Mouse (Mus musculus) heart, postnatal 36 days (tissue): ENCODE measurements around the gene Spic. TPM values are rescaled to one million over a fixed set of nuclear protein-coding genes. Genes with fewer than 3 reads are reported as not detected.

Experiments used
- DNase-seq, 2 experiments: peaks; one replicate each; pipeline ENCODE4 v3.0.0; 2021 to 2022
- intact Hi-C: fragments of 180-260 bp; cut with DNase I; formaldehyde crosslinking; loops from one replicate; pipeline ENCODE4 v1.15.1; 2025
- total RNA-seq, 2 experiments: library from RNA; stranded (reverse); gene quantifications; 2 replicates each; pipeline ENCODE4 v1.2.3; 2021

Spic gene
- total RNA-seq = under 1 TPM; 0.31 to 0.70 TPM

- intact Hi-C loops = no loop called here
- DNase-seq = no peak
Observed at GRCm38 (mm10) chr10:88684925-88685324, at the start of gene Spic. Spic (minus strand) TSS chr10:88685015.

- intact Hi-C loops = no loop called here
- DNase-seq = no peak
Observed at GRCm38 (mm10) chr10:88732309-88732622, 47.5 kb upstream of the Spic start.

- DNase-seq = no peak
- intact Hi-C loops = loop anchor here (2.0 kb wide), 2 partner anchors 95 to 353 kb away; partner anchors contain the start of genes Dram1, Gnptab and Utp20
Observed at GRCm38 (mm10) chr10:88731496-88732308, 46.9 kb upstream of the Spic start.

DNA sequence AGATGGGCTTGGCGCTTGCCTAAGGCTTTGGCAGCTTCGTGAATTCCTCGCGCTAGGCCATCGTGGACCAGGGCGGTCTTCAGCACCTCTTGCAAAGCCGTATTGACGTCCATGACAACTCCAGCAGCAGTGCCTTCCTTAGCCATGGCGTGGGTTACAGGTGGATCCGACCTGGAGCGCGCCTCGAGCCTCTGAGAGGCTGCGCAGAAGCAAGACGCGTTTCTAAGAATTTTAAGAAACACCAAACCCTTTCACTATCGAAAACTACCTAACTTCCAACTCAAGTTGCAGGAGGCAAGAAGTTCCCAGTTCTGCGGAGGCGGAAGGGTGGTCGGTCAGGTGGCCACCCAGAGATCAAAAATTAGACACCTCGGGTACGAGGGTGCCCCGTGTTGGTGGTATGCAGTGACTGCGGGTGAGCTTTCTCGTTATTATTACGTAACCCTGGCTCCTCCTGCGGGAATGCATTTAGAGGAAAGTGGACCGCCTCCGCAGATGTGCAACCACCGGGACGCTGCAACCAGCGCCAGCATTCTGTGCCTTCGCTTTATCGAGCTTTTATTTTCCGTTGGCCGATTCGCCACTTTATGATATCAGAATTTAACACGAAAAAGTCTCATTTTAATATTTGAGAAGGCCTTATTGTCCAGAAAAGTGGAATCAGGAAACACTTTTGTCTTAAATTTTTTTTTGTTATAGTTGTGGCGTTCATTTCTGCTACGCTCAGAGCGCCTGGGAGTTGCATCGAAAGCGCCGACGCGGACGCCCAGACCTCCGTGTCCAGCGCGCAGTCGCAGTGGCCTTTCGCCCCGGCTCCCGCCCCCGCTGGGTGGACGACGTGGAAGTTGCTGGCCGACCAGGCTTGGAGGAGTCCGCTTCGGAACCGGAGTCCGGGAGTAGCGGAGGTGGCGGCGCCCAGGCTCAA lies 46.0 kb upstream of the Spic start, which contains the start of gene Arl1:
TSS of gene Arl1 (plus strand) at position 288 of the 925 bp plus-strand sequence.
- intact Hi-C loops = loop anchor here (2.0 kb wide), 2 partner anchors 96 to 352 kb away; partner anchors contain the start of genes Dram1, Gnptab and Utp20
- peak; percentile 95 for DNase-seq

DNA sequence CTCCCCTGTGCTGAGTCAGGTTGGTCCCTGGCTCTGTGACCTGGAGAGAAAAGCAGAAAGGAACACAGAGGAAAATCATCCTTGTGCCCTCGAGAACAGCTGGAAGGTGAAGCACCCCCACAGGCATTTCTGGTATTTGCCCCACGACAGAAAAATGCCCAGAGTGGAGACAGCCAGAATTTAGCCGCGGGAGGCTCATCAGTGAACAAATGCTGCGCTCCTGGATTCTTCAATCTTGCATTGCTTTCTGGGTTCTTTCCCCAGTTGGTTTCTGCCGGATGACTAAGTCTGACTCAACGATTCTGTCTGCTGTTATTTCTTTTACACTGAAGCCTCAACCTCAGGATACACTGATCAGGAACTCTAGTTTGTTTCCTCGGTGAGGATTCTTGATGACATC lies 43.4 kb upstream of the Spic start:
- no peak for DNase-seq
- intact Hi-C loops = loop anchor here (5.0 kb wide), 1 partner anchor 226 kb away; the partner anchor contains the start of gene Chpt1

- peak in 1 of 2 experiments; percentile 15 for DNase-seq
- intact Hi-C loops = loop anchor here (5.0 kb wide), 1 partner anchor 225 kb away; the partner anchor contains the start of gene Chpt1
Observed at GRCm38 (mm10) chr10:88727128-88727527, 42.3 kb upstream of the Spic start.

DNA sequence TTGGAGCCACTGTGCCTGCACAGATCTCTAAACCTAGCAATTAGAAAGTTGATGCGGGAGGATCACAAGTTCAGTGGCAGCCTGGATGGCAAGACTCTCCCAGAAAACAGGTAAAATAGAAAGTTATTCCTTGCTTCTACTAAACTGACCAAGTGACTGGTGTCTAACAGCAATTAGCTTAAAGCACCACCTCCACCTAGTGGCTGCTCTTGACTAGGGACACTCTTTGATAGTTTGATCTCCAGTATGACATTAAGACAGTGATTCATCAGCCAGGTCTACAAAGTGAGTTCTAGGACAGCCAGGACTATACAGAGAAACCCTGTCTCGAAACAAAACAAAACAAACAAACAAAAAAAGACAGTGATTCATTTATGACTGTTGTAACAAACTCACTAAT lies 40.5 kb upstream of the Spic start:
- intact Hi-C loops = loop anchor here (5.0 kb wide), 1 partner anchor 223 kb away; the partner anchor contains the start of gene Chpt1
- peak in 1 of 2 experiments; percentile 8 for DNase-seq

- intact Hi-C loops = no loop called here
- DNase-seq = no peak
Observed at GRCm38 (mm10) chr10:88719618-88720017, 34.8 kb upstream of the Spic start.

DNA sequence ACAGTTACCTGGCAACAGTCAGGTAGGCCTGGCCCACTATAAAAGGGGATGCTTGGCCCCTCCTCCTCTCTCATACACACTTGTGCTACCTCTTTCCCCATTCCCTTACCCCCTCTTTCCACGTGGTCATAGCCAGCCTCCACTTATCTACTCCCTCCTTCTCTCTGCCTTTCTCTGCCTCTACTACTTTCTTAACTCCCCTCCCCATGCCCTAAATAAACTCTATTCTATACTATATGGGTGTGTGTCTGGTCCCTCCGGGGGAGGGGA lies 32.9 kb upstream of the Spic start:
- intact Hi-C loops = no loop called here
- DNase-seq = no peak

GRCm38 (mm10) chr10:88716986-88717755 lies 32.4 kb upstream of the Spic start:
- intact Hi-C loops = no loop called here
- no peak for DNase-seq

DNA sequence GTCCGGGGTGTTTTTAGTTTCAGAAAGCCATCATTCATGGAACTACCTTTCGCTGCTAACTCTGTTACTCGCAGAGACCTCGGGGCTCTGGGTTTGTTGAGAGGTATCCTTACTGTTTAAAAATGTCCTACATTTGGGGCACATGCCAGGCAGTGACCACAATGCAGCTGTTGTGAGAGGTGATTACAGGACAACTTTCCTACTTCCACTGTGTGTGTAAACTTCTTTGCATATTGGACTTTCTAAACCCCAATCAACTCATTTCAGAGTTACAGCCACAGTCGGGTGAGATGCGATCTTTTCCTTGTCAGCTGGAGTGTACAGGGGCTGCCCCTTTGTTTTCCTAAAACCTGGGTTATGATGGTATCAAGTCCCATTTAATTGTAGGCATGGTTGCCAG lies 30.8 kb upstream of the Spic start:
- intact Hi-C loops = no loop called here
- DNase-seq = no peak

DNA sequence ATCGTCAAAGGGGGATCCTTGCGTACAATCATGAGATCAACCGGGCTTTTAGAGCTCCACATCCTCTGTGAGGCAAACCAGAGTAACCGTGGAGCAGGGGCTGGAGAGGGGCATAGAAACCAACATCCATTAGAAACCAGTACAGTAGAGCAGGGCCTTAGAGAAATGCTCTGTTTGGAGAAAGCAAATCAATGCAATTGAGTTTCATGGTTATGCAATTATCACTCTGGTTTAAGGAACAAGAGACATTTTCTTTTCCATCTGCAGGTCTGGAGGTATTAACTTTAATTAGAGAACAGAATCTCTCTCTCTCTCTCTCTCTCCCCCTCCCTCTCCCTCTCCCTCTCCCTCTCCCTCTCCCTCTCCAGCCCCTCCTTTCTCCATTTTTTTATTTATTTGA lies 29.9 kb upstream of the Spic start:
- DNase-seq = no peak
- intact Hi-C loops = no loop called here

GRCm38 (mm10) chr10:88712359-88712758 lies 27.5 kb upstream of the Spic start:
- no peak for DNase-seq
- intact Hi-C loops = no loop called here

DNA sequence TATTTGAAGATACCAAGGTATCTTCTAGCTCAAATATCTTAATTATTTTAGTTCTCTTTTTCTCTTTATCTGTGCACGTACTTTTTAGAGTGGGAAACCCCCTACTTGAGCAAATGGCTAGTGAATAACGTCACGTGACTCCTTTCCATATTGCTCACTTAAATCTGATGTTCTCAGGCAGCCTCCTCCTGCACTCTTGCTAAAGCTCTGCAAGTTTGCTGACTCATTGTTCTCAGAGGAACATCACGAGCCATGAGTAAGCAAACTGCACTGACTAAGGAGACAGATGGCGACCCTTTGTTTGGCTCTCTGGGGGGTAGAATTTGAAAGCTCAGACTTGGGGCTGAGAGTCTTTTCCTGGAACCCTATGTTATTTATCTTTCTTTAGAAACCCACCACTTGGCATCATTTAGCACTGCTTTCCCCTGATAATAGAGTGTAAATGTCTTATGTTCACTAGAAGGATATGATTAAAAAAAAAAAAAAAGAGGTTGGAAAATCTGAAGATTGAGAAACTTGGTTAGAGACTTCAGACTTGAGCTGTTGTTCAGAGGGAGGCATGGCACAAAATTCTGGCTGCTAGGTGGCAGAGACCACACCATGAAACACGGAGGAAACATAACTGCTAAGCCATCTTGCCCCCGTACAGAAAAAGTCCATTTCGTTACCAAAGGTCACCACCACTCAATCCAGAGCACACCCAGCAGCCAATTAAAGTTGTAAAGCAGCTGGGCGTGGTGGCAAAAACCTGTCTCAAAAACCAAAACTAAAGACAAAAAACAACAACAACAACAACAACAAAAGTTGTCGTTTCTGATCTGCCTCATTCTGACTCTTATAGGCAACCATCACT lies 24.1 kb upstream of the Spic start:
- intact Hi-C loops = no loop called here
- DNase-seq = no peak

DNA sequence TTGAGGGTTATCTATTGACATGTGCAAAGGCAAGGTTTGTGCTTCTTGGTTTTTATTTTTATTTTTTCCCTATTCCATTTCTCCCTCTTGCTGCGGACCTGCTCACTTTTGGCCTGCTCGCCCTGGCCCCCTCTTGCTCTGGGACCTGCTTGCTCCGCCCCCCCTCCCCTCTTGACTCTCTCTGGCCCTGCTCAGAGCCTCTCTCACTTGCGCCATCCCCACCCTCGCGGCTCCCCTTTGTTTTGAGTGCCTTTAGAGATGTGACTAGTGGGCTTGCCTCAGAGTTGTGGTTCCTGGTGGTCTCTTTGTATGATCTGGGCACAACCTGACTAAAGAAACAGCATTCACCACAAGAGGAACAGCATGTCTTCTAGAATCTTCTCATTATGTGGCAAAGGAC lies 16.1 kb upstream of the Spic start:
- intact Hi-C loops = no loop called here
- DNase-seq = no peak

DNA sequence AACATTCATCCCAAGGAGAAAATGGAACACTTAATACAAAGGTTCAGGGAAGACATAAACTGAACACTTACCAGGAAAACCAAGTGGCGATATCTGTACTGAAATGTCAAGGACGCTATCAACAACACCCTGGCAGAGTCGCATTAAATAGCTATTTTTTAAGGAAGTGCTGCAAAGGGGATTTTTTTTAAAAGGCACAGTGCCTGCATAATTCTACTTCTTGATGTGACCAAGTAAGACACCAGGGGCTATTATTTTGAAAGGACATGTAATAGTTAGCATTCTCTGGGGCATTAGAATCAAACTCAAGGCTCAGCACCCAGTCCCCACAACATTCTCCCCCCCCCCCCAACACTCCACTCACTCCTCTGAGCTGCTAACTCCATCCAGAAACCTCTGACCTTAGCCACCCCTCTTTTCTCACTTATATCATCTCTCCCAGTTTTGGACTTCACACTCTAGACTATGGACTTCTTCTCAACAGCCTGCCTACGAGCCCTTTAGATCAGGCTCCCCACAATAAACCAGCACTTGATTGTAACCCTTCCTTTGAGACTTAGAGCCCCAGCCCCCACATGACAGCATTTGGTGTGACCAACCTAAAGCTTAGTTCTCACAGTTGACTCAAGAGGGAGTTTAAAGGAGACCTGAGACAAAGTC lies 1.8 kb downstream of the Spic start:
- intact Hi-C loops = no loop called here

GRCm38 (mm10) chr10:88672825-88673224 lies 12.0 kb downstream of the Spic start:
- DNase-seq = no peak
- intact Hi-C loops = loop anchor here (5.0 kb wide), 1 partner anchor 121 kb away; no protein-coding TSS in a partner anchor

More for the DNA sequence above, 1.8 kb downstream of the Spic start:
- no peak for DNase-seq

GRCm38 (mm10) chr10:88672123-88672522 lies 12.7 kb downstream of the Spic start:
- DNase-seq = no peak
- intact Hi-C loops = loop anchor here (5.0 kb wide), 1 partner anchor 120 kb away; no protein-coding TSS in a partner anchor

DNA sequence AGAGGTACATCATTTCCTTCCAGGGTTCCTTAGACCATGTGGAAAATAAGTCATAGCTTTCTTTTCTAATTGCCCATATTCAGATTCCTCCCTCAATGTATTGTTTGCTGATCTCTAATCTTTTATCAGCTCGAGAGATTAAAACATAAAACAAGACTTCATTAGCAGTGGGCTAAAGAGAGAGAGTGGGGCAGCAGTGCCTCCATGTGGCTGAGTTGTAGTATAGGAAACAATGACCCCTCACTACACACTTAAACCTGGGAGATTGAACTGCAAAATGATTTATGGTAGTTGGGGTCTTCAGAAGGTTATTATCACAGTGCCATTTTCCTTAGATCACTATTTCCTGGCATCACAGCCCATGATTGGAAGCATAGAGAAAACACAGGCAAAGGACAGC lies 15.1 kb downstream of the Spic start:
- intact Hi-C loops = loop anchor here (5.0 kb wide), 3 partner anchors 117 to 292 kb away; partner anchors contain the start of genes Dram1 and Gnptab

More for the DNA sequence above, 15.1 kb downstream of the Spic start:
- peak in 1 of 2 experiments; percentile 23 for DNase-seq
